Mouse (Mus musculus) macrophage (primary cell): ENCODE measurements around the gene Tpst1. TPM values are rescaled to one million over a fixed set of nuclear protein-coding genes. Genes with fewer than 3 reads are reported as not detected.

Experiments used
- H3K27ac ChIP-seq: fragments of 350-480 bp; formaldehyde crosslinking; 2 replicates; pipeline ENCODE4 v1.9.0; 2021
- H3K36me3 ChIP-seq: fragments of 350-480 bp; formaldehyde crosslinking; 2 replicates; pipeline ENCODE4 v1.9.0; 2021; ENCODE audit errors: inconsistent target
- H3K4me3 ChIP-seq: fragments of 350-480 bp; formaldehyde crosslinking; 2 replicates; pipeline ENCODE4 v1.9.0; 2021; ENCODE audit errors: inconsistent target
- H3K79me2 ChIP-seq: fragments of 350-480 bp; formaldehyde crosslinking; 2 replicates; pipeline ENCODE4 v1.9.0; 2021; ENCODE audit errors: inconsistent target
- WGBS: methylation state at CpG from one replicate; pipeline ENCODE4 v1.1.7; 2026; ENCODE audit warnings: inconsistent platforms; ENCODE audit not compliant: missing documents; 5-methylcytosine and 5-hydroxymethylcytosine counted together
- polyA plus RNA-seq: library from polyadenylated mRNA; stranded (reverse); fragments of 250-400 nt; gene quantifications from 3 replicates; pipeline ENCODE4 v1.2.4, GENCODE M21; 2018; ENCODE audit warnings: inconsistent platforms

Tpst1 gene
- polyA plus RNA-seq, 1 experiment from 2014 or later = 11.0 TPM

- Histone ChIP-seq H3K27ac (no peak overlapping the region), H3K4me3 (no peak overlapping the region), H3K79me2 (peaks cover 3% of the 10 kb centered on the region; the same call in 1 of the 2 replicates), H3K36me3 (peaks cover 22% of the 10 kb centered on the region; the same call in 1 of the 2 replicates)
- WGBS = 94% methylated on average over 5 of the region's 5 CpGs
Observed at GRCm38 (mm10) chr5:130124271-130124670, 51.1 kb downstream of the Tpst1 start.

- Histone ChIP-seq H3K36me3 (peaks cover 30% of the 10 kb centered on the region; the same call in 1 of the 2 replicates), H3K79me2 (no peaks in the 10 kb centered on the region; the same call in 1 of the 2 replicates), H3K27ac (no peak overlapping the region), H3K4me3 (no peak overlapping the region)
- WGBS = 78% methylated on average over 9 of the region's 11 CpGs
Observed at GRCm38 (mm10) chr5:130128686-130129523, 55.8 kb downstream of the Tpst1 start.

- Histone ChIP-seq H3K36me3 (peaks cover 27% of the 10 kb centered on the region; the same call in 1 of the 2 replicates), H3K4me3 (no peak overlapping the region), H3K79me2 (no peaks in the 10 kb centered on the region; the same call in 1 of the 2 replicates), H3K27ac (no peak overlapping the region)
- 26% methylated on average over 5 of the region's 5 CpGs for WGBS
Observed at GRCm38 (mm10) chr5:130129524-130129793, 56.3 kb downstream of the Tpst1 start.

GRCm38 (mm10) chr5:130136597-130136996 lies 63.5 kb downstream of the Tpst1 start:
- Histone ChIP-seq H3K27ac (no peak overlapping the region), H3K36me3 (peaks cover 28% of the 10 kb centered on the region; the same call in 1 of the 2 replicates), H3K79me2 (no peaks in the 10 kb centered on the region), H3K4me3 (no peak overlapping the region)
- WGBS = 94% methylated on average over 13 of the region's 13 CpGs

- Histone ChIP-seq H3K4me3 (no peak overlapping the region), H3K79me2 (no peaks in the 10 kb centered on the region), H3K36me3 (peaks cover 26% of the 10 kb centered on the region; the same call in 1 of the 2 replicates), H3K27ac (no peak overlapping the region)
- 28% methylated on average over 8 of the region's 8 CpGs for WGBS
Observed at GRCm38 (mm10) chr5:130139393-130139792, 66.3 kb downstream of the Tpst1 start.

GRCm38 (mm10) chr5:130141138-130141537 lies 68.0 kb downstream of the Tpst1 start:
- WGBS = 64% methylated on average over 5 of the region's 5 CpGs
- Histone ChIP-seq H3K4me3 (no peak overlapping the region), H3K27ac (no peak overlapping the region), H3K79me2 (no peaks in the 10 kb centered on the region), H3K36me3 (peaks cover 10% of the 10 kb centered on the region; the same call in 1 of the 2 replicates)

- H3K4me3 ChIP-seq = no peak overlapping the region
- H3K27ac ChIP-seq = no peak overlapping the region
- 100% methylated on average over 3 of the region's 4 CpGs for WGBS
- H3K36me3 ChIP-seq = peaks cover under 1% of the 10 kb centered on the region; the same call in 1 of the 2 replicates
- H3K79me2 ChIP-seq = no peaks in the 10 kb centered on the region
Observed at GRCm38 (mm10) chr5:130142041-130142440, 68.9 kb downstream of the Tpst1 start.

- Histone ChIP-seq H3K27ac (no peak overlapping the region), H3K36me3 (no peaks in the 10 kb centered on the region), H3K79me2 (no peaks in the 10 kb centered on the region), H3K4me3 (no peak overlapping the region)
- 96% methylated on average over 6 of the region's 7 CpGs for WGBS
Observed at GRCm38 (mm10) chr5:130143101-130143500, 70.0 kb downstream of the Tpst1 start.

GRCm38 (mm10) chr5:130143977-130144333 lies 70.8 kb downstream of the Tpst1 start:
- H3K27ac ChIP-seq = peak overlapping the region; percentile 45
- H3K36me3 ChIP-seq = no peaks in the 10 kb centered on the region

GRCm38 (mm10) chr5:130144334-130145312 lies 71.5 kb downstream of the Tpst1 start, which contains the start of gene Kctd7:
Gene Kctd7 (plus strand): TSS chr5:130144861.
- WGBS = under 1% methylated on average over 65 of the region's 66 CpGs
- Histone ChIP-seq H3K27ac (peak within 1 kb of the TSS; percentile 45), H3K36me3 (no peaks in the 10 kb centered on the region), H3K4me3 (peak within 1 kb of the TSS; percentile 50), H3K79me2 (no peaks in the 10 kb centered on the region)

More at GRCm38 (mm10) chr5:130143977-130144333, 70.8 kb downstream of the Tpst1 start:
- 7% methylated on average over 20 of the region's 20 CpGs for WGBS
- Histone ChIP-seq H3K79me2 (no peaks in the 10 kb centered on the region), H3K4me3 (peak overlapping the region; percentile 50)

- Histone ChIP-seq H3K27ac (no peak overlapping the region), H3K79me2 (no peaks in the 10 kb centered on the region), H3K36me3 (no peaks in the 10 kb centered on the region), H3K4me3 (0 out of 2 replicates have a peak overlapping the region, but pooled peaks have one; percentile 50)
- 33% methylated on average over 8 of the region's 8 CpGs for WGBS
Observed at GRCm38 (mm10) chr5:130145961-130146360, 72.8 kb downstream of the Tpst1 start.

- peaks cover 10% of the 10 kb centered on the region; the same call in 1 of the 2 replicates for H3K36me3 ChIP-seq
- no peak overlapping the region for H3K27ac ChIP-seq
- H3K79me2 ChIP-seq = no peaks in the 10 kb centered on the region
- 96% methylated on average over 7 of the region's 7 CpGs for WGBS
- no peak overlapping the region for H3K4me3 ChIP-seq
Observed at GRCm38 (mm10) chr5:130149726-130150310, 76.7 kb downstream of the Tpst1 start.

GRCm38 (mm10) chr5:130154286-130154685 lies 81.2 kb downstream of the Tpst1 start:
- H3K79me2 ChIP-seq = no peaks in the 10 kb centered on the region
- peaks cover 10% of the 10 kb centered on the region; the same call in 1 of the 2 replicates for H3K36me3 ChIP-seq
- 100% methylated on average over 2 of the region's 2 CpGs for WGBS
- H3K4me3 ChIP-seq = no peak overlapping the region
- no peak overlapping the region for H3K27ac ChIP-seq

- WGBS = 88% methylated on average over 4 of the region's 4 CpGs
Observed at GRCm38 (mm10) chr5:130158545-130158944, 85.4 kb downstream of the Tpst1 start.

More at GRCm38 (mm10) chr5:130158545-130158944, 85.4 kb downstream of the Tpst1 start:
- Histone ChIP-seq H3K79me2 (no peaks in the 10 kb centered on the region), H3K4me3 (no peak overlapping the region), H3K27ac (no peak overlapping the region), H3K36me3 (no peaks in the 10 kb centered on the region)
